Comparison of ENCODE assay signal across 19 mouse cellular contexts in the genomic region with DNA sequence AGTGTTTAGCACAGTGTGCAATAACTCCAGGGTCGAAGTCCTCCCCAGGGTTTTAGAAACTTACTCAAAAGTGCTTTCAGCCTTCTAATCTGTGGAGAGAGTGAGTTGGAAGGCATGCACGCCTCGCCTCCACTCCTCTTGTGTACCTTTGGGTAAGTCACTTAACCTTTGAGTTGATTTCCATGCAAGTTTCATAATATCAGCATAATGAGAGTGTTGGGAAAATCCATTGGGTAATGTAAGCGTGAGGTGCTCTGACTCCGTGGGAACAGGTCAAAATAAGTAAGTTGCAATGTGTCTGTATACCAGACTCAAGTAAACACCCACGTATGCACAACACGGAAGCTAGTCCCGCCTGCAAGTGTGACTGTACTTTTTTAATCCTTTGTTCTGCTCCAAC.
DNase-seq lines count a peak whose midpoint lies in the region; ATAC-seq and TF ChIP-seq lines count a peak whose summit lies in the region.
"Had no signal": no experiment of that assay in that cellular context is flagged by ENCODE, and none has a peak within 500 bp of the region (broad histone marks: within the 10 kb centered on the region; RNA-seq: fewer than 3 reads in every experiment).

No protein-coding gene starts in this region.

- peak; percentile 41 for ATAC-seq in liver, postnatal 0 days
- ATAC-seq in liver, embryonic 12.5 days = no peak
- no peak for ATAC-seq in lung, embryonic 15.5 days (ENCODE audit: borderline replicate concordance, extremely low read depth, low FRiP score, low TSS enrichment)
- peak; percentile 64; the same call in 1 of the 2 replicates for ATAC-seq in stomach, embryonic 16.5 days (ENCODE audit: insufficient read depth, low FRiP score)
- ATAC-seq: CD4-positive, CD25-positive, alpha-beta regulatory T cell, adult 4 months; forebrain, embryonic 15.5 days had no signal

- no peak for TF ChIP-seq EP300 in liver, postnatal 0 days (IDR thresholded peaks at IDR 0.05; ENCODE audit: low read depth)

- 64% methylated on average over 8 of the region's 8 CpGs for WGBS in liver, postnatal 0 days (ENCODE audit: insufficient replicate concordance)
- WGBS in liver, embryonic 12.5 days (ENCODE audit: insufficient replicate concordance) = 64% methylated on average over 8 of the region's 8 CpGs
- 61% methylated on average over 8 of the region's 8 CpGs for WGBS in lung, embryonic 15.5 days
- 57% methylated on average over 8 of the region's 8 CpGs for WGBS in stomach, embryonic 16.5 days

- H3K9me3 ChIP-seq in liver, postnatal 0 days (ENCODE audit: low read length) = no peaks in the 10 kb centered on the region
- H3K9me3 ChIP-seq in liver, embryonic 12.5 days (replicated peaks) = no peaks in the 10 kb centered on the region
- no peaks in the 10 kb centered on the region for H3K9me3 ChIP-seq in lung, embryonic 15.5 days
- H3K9me3 ChIP-seq in stomach, embryonic 16.5 days (replicated peaks; ENCODE audit: control insufficient read depth, low read length) = no peaks in the 10 kb centered on the region
- H3K9me3 ChIP-seq: embryonic facial prominence, embryonic 10.5 days; forebrain, embryonic 15.5 days; heart, embryonic 15.5 days; midbrain, embryonic 10.5 days; neural tube, embryonic 12.5 days had no signal

- TF ChIP-seq CTCF in liver, postnatal 0 days (IDR thresholded peaks at IDR 0.05; ENCODE audit: low read depth) = no peak

- no peak overlapping the region for H3K4me2 ChIP-seq in liver, postnatal 0 days (ENCODE audit: low read depth, low read length)
- no peak overlapping the region for H3K4me2 ChIP-seq in liver, embryonic 12.5 days
- peak overlapping the region; percentile 28; the same call in 1 of the 2 replicates for H3K4me2 ChIP-seq in lung, embryonic 15.5 days
- peak overlapping the region; percentile 29 for H3K4me2 ChIP-seq in stomach, embryonic 16.5 days (ENCODE audit: low read depth, low read length)
- H3K4me2 ChIP-seq: forebrain, embryonic 15.5 days; heart, embryonic 15.5 days; neural tube, embryonic 12.5 days had no signal

- no peak overlapping the region for H3K4me3 ChIP-seq in liver, postnatal 0 days (ENCODE audit: low read depth, low read length)
- no peak overlapping the region for H3K4me3 ChIP-seq in liver, embryonic 12.5 days
- no peak overlapping the region for H3K4me3 ChIP-seq in lung, embryonic 15.5 days
- no peak overlapping the region; the same call in 1 of the 2 replicates for H3K4me3 ChIP-seq in stomach, embryonic 16.5 days (replicated peaks; ENCODE audit: low read length)
- H3K4me3 ChIP-seq: embryonic facial prominence, embryonic 10.5 days; forebrain, embryonic 15.5 days; heart, embryonic 15.5 days; midbrain, embryonic 10.5 days; neural tube, embryonic 12.5 days had no signal

- H3K27ac ChIP-seq in liver, postnatal 0 days (ENCODE audit: low read depth) = no peak overlapping the region
- H3K27ac ChIP-seq in liver, embryonic 12.5 days = no peak overlapping the region
- peak overlapping the region; percentile 73 for H3K27ac ChIP-seq in lung, embryonic 15.5 days
- H3K27ac ChIP-seq in stomach, embryonic 16.5 days (ENCODE audit: low read length) = peak overlapping the region; percentile 73
- H3K27ac ChIP-seq: embryonic facial prominence, embryonic 10.5 days; forebrain, embryonic 15.5 days; heart, embryonic 15.5 days; midbrain, embryonic 10.5 days; neural tube, embryonic 12.5 days had no signal

- DNase-seq in adrenal gland, postnatal 10 days = peak; percentile 22
- no peak for DNase-seq in adrenal gland, postnatal 4 days (ENCODE audit: low spot score in 2 of 2)
- DNase-seq in liver, postnatal 0 days = no peak
- DNase-seq in retina, postnatal 1 day = no peak
- no peak for DNase-seq in cerebellum, postnatal 10 days
- DNase-seq: cerebellum, adult 11 months; cerebellum, postnatal 36 days; right cerebral cortex, postnatal 14 days; thymus, postnatal 4 days had no signal

- no peaks in the 10 kb centered on the region for H3K36me3 ChIP-seq in liver, postnatal 0 days (replicated peaks; ENCODE audit: insufficient read depth, low read length)
- no peaks in the 10 kb centered on the region for H3K36me3 ChIP-seq in liver, embryonic 12.5 days
- no peaks in the 10 kb centered on the region for H3K36me3 ChIP-seq in lung, embryonic 15.5 days
- no peaks in the 10 kb centered on the region for H3K36me3 ChIP-seq in stomach, embryonic 16.5 days (ENCODE audit: control insufficient read depth, insufficient read depth, low read length)
- H3K36me3 ChIP-seq: embryonic facial prominence, embryonic 10.5 days; forebrain, embryonic 15.5 days; G1E; heart, embryonic 15.5 days; midbrain, embryonic 10.5 days; neural tube, embryonic 12.5 days had no signal

- H3K27me3 ChIP-seq in liver, postnatal 0 days (ENCODE audit: insufficient read depth, low read length) = no peaks in the 10 kb centered on the region
- H3K27me3 ChIP-seq in liver, embryonic 12.5 days (replicated peaks) = peaks cover 7% of the 10 kb centered on the region; the same call in 1 of the 2 replicates
- H3K27me3 ChIP-seq in lung, embryonic 15.5 days = no peaks in the 10 kb centered on the region
- no peaks in the 10 kb centered on the region for H3K27me3 ChIP-seq in stomach, embryonic 16.5 days (ENCODE audit: control insufficient read depth, insufficient read depth, low read length)
- H3K27me3 ChIP-seq: heart, embryonic 15.5 days; neural tube, embryonic 12.5 days had no signal

- H3K9ac ChIP-seq in liver, postnatal 0 days (replicated peaks) = no peak overlapping the region
- no peak overlapping the region for H3K9ac ChIP-seq in liver, embryonic 12.5 days
- H3K9ac ChIP-seq in lung, embryonic 15.5 days = no peak overlapping the region
- H3K9ac ChIP-seq in stomach, embryonic 16.5 days (ENCODE audit: low read length) = no peak overlapping the region
- H3K9ac ChIP-seq: forebrain, embryonic 15.5 days; heart, embryonic 15.5 days; neural tube, embryonic 12.5 days had no signal

- H3K4me1 ChIP-seq in liver, postnatal 0 days (ENCODE audit: insufficient read depth) = no peaks in the 10 kb centered on the region
- no peaks in the 10 kb centered on the region for H3K4me1 ChIP-seq in liver, embryonic 12.5 days
- H3K4me1 ChIP-seq in lung, embryonic 15.5 days = peaks cover 37% of the 10 kb centered on the region
- peaks cover 9% of the 10 kb centered on the region; the same call in 1 of the 2 replicates for H3K4me1 ChIP-seq in stomach, embryonic 16.5 days (ENCODE audit: control insufficient read depth, insufficient read depth, low read length)
- H3K4me1 ChIP-seq: forebrain, embryonic 15.5 days had no signal

Comparison
In these comparisons a context has a peak if more than half of its experiments do, and no peak if none do; other contexts are left out.
1. ATAC-seq: peak in liver, postnatal 0 days (single experiment) and stomach, embryonic 16.5 days (single experiment); none in liver, embryonic 12.5 days (single experiment) and lung, embryonic 15.5 days (single experiment).
2. H3K27ac ChIP-seq: peak in lung, embryonic 15.5 days (single experiment) and stomach, embryonic 16.5 days (single experiment); none in liver, postnatal 0 days (single experiment) and liver, embryonic 12.5 days (single experiment).
3. H3K4me2 ChIP-seq: peak in lung, embryonic 15.5 days (single experiment) and stomach, embryonic 16.5 days (single experiment); none in liver, postnatal 0 days (single experiment) and liver, embryonic 12.5 days (single experiment).